Mouse (Mus musculus): ENCODE results near the gene Zfp712. TPM values are rescaled to one million over a fixed set of nuclear protein-coding genes. Genes with fewer than 3 reads are reported as not detected.

Gene Zfp712
- polyA plus RNA-seq (2014; fragmentation: Illumina TruSeq; extraction: RNeasy Lipid Tissue Mini Kit (QIAGEN cat#74804); ENCODE audit: low read depth, low replicate concordance), result 13.8 TPM

DNA sequence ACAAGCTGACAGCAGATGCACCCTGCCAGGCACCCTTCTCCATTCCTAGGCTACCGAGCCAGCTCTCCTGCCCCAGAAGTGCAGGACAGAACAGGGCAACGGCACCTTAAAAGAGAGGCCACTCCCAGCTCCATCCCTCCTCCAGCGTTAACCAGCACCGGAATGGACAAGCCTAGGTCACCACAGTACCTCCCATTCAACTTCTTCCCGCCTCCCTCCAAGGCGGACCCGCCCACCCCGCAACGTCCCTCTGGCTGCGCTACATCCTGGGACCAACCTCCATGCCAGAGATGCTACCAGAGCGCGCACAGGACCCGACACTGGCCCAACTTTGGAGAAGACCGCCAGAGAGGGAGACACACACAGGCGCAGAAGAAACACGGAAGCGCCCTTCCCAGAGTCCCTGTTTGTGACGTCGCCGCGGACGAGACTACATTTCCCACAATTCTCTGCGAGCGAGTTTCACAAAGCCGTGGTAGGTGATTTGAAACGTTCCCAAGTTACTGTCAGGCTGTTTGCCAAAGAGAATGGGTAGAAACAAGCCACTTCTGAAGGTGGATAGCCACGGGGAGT is at the start of gene Zfp712:
Gene Zfp712 (minus strand): TSS at position 385 of the 573 bp plus-strand sequence.

DNA sequence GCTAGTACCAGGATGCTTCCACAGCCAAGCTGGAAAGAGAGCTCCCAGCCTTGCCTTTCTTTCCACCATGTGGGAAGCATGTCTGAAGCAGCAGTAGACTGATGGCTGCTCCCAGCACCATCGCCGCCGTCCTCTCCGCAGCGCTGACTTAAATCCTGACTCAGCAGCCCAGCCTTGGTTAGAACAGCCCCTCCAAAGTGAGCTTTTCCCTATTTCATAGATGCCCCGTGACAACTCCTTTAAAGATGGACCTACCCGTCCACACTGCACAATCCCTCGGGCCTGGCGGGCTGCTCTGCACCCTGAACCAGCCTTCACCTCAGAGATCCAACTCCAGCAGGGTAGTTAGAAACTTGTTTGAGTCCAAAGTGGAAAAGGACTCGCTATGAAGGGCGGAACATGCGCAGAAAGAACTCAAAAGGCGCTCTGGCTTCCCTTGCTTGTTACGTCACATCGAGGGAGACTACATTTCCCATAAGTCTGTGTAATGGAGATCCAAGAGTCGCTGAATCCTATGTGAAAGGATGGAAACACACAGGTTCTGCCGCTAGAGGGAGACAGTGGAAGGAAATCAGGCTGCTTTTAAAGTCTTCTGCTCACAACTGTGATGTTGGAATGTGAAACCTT is 47.3 kb upstream of the Zfp712 start, which contains the start of gene Gm28557:
Gene Gm28557 (minus strand): TSS at position 411 of the 627 bp plus-strand sequence.

GRCm38 (mm10) chr13:67097876-67098275 is 36.9 kb upstream of the Zfp712 start, which contains the start of gene Zfp708:
Gene Zfp708 (minus strand): TSS chr13:67097976.

Other genes with a start within 250 kb of the Zfp712 start
- 1.3 TPM for gene Gm10767, start 156.3 kb downstream of the Zfp712 start, polyA plus RNA-seq (2014; fragmentation: Illumina TruSeq; extraction: RNeasy Lipid Tissue Mini Kit (QIAGEN cat#74804); ENCODE audit: low read depth, low replicate concordance)
- gene Zfp708, start 36.8 kb upstream of the Zfp712 start, polyA plus RNA-seq (2014; fragmentation: Illumina TruSeq; extraction: RNeasy Lipid Tissue Mini Kit (QIAGEN cat#74804); ENCODE audit: low read depth, low replicate concordance), result 8.8 TPM
- gene Gm28557, start 47.4 kb upstream of the Zfp712 start, polyA plus RNA-seq (2014; fragmentation: Illumina TruSeq; extraction: RNeasy Lipid Tissue Mini Kit (QIAGEN cat#74804); ENCODE audit: low read depth, low replicate concordance), result 8.0 TPM
- 0.22 TPM for gene Rslcan18, start 55.1 kb upstream of the Zfp712 start, polyA plus RNA-seq (2014; fragmentation: Illumina TruSeq; extraction: RNeasy Lipid Tissue Mini Kit (QIAGEN cat#74804); ENCODE audit: low read depth, low replicate concordance)
- gene Zfp759, start 60.5 kb upstream of the Zfp712 start, polyA plus RNA-seq (2014; fragmentation: Illumina TruSeq; extraction: RNeasy Lipid Tissue Mini Kit (QIAGEN cat#74804); ENCODE audit: low read depth, low replicate concordance), result 91.1 TPM
- 7.8 TPM for gene Rsl1, start 112.0 kb upstream of the Zfp712 start, polyA plus RNA-seq (2014; fragmentation: Illumina TruSeq; extraction: RNeasy Lipid Tissue Mini Kit (QIAGEN cat#74804); ENCODE audit: low read depth, low replicate concordance)
- 3.3 TPM for gene Zfp455, start 133.3 kb upstream of the Zfp712 start, polyA plus RNA-seq (2014; fragmentation: Illumina TruSeq; extraction: RNeasy Lipid Tissue Mini Kit (QIAGEN cat#74804); ENCODE audit: low read depth, low replicate concordance)
- gene Zfp458, start 217.3 kb upstream of the Zfp712 start, polyA plus RNA-seq (2014; fragmentation: Illumina TruSeq; extraction: RNeasy Lipid Tissue Mini Kit (QIAGEN cat#74804); ENCODE audit: low read depth, low replicate concordance), result 35.9 TPM
- 1.3 TPM for gene Zfp457, start 245.3 kb upstream of the Zfp712 start, polyA plus RNA-seq (2014; fragmentation: Illumina TruSeq; extraction: RNeasy Lipid Tissue Mini Kit (QIAGEN cat#74804); ENCODE audit: low read depth, low replicate concordance)